Mouse (Mus musculus): ENCODE data around the gene Gsta3. TPM values are rescaled to one million over a fixed set of nuclear protein-coding genes. Genes with fewer than 3 reads are reported as not detected.
A peak's percentile ranks its signal among the peaks of the same experiment; 100 is the strongest.
"Not testable (repeated sequence)": the region's sequence is repeated elsewhere in the genome, so short reads cannot be mapped to it uniquely, and the experiment has no call there.

The Gsta3 gene
- total RNA-seq, 2 experiments from 2014 or later: 1.1 to 1.2 TPM

- intact Hi-C loops (cut with DNase I); DNase-seq (ENCODE audit: low spot score in 2 of 2): not testable (repeated sequence)
These were observed 44.3 kb downstream of the Gsta3 start for GRCm38 (mm10) chr1:21284644-21285043.

DNA sequence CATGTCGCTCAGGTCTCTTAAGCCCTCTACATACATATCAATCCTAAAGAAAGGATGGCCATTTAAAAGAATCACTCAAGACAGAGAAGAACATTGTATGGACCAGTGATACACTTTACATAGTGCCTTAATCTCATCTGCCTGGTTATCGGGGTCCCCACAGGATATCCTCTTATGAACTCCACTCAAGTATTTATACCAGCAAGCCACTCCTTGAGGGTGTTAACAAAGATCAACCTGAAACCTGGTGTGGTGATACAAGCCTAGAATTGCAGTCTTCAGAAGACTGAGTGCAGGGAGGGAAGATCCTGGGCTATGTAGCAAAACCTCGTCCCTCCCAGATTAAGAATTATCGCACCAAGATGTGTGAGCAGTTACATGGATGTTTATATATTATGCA is 51.0 kb downstream of the Gsta3 start:
- intact Hi-C loops (cut with DNase I): no loop called here
- DNase-seq (ENCODE audit: low spot score in 2 of 2): no peak

- intact Hi-C loops (cut with DNase I): no loop called here
- no peak for DNase-seq (ENCODE audit: low spot score in 2 of 2)
These were observed 52.2 kb downstream of the Gsta3 start for GRCm38 (mm10) chr1:21292590-21292989.

DNA sequence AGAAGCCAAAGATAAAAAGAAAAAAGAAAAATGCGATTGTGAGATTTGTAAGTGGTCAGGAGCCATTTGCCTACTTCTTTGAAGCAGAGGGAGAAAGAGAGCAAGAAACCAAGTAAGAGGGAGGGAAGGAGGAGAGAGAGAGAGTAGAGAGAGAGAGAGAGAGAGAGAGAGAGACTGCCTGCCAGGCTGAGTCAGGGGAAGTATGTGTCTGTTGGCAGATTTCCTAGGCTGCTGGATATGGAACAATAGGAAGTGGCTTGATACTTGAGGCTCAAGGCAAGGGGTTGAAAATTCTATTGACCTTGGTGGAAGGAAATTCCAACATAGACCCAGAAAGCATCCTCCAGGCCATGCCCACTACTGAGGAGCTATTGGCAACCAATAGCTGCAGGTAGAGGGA is 55.8 kb downstream of the Gsta3 start:
- no peak for DNase-seq (ENCODE audit: low spot score in 2 of 2)
- intact Hi-C loops (cut with DNase I): no loop called here

DNA sequence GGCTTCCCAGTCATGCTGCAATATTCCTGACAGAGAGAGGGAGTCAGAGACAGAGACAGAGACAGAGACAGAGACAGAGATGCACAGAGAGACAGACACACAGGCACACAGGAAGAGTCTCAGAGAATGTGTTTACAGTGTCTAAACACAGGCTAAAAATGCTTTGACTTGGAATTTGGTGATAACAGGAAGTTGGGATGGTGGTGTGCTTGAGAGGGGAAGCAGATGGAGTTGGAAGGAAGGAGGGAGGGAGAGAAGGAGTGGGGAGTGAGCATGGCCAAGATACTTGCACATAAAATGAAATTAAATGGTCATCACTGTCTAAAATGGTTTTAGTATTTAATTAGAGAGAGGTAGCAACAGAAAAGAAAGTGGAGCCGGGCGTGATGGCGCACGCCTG is 57.7 kb downstream of the Gsta3 start:
- intact Hi-C loops (cut with DNase I): no loop called here
- no peak for DNase-seq (ENCODE audit: low spot score in 2 of 2)

- intact Hi-C loops (cut with DNase I): no loop called here
These were observed 59.4 kb downstream of the Gsta3 start for GRCm38 (mm10) chr1:21299826-21300225.

DNA sequence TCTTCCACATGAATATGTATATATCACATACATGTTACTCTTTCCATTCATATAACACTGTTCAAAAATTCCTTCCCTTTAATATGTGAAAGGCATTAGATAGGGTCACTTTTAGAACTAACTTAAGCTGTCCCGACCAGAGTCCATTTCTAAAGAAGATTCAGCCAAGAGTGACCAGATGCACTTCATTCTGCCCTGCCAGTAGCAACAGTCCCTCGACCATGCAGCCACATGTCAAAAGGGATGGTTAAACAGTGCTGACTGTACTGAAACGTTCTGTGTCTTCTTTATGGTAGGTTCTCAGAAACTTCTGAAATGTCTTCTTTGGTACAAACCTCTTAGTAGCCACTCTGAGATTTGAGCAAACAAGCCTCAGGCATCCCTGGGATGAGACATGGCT is 61.3 kb downstream of the Gsta3 start:
- intact Hi-C loops (cut with DNase I): no loop called here
- DNase-seq (ENCODE audit: low spot score in 2 of 2): no peak

More at GRCm38 (mm10) chr1:21299826-21300225, 59.4 kb downstream of the Gsta3 start:
- DNase-seq (ENCODE audit: low spot score in 2 of 2): no peak

DNA sequence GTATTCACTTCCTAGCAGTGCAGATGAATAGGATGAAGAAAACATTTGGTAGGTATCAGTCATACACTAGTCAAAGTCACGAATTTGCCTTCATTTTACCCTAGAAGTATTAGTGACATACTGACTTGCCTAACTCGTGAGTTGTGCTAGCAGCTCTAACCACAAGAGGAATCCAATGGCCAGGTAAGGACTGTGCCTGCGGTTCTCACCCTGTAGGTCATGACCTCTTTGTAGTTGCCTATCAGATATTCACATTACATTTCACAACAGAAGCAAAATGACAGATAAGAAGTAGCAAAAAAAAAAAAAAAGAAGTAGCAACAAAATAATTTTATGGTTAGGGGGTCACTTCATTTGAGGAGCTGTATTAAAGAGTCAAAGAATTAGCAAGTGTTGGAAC is 63.8 kb downstream of the Gsta3 start:
- DNase-seq (ENCODE audit: low spot score in 2 of 2): no peak

DNA sequence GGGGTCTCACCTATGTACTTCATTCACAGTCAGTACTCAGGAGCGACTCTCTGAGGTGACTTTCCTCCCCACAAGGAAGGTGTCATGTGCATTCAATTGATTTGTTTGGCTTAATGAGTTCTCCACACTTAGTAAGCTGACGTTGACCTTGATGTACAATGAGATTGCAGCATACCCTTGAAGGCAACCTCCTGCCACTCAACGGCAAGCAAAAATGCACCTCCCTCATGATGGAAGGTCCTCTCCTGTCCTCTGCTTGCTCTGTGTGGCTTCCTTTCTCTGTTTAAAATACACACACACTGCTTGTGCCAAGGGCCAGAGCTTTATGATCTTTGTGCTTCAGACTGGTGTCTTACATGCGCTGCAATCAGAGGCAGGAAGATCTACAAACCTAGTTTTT is 64.3 kb downstream of the Gsta3 start:
- no peak for DNase-seq (ENCODE audit: low spot score in 2 of 2)
- intact Hi-C loops (cut with DNase I): no loop called here

More for the DNA sequence above, 63.8 kb downstream of the Gsta3 start:
- intact Hi-C loops (cut with DNase I): no loop called here

GRCm38 (mm10) chr1:21305443-21305842 is 65.1 kb downstream of the Gsta3 start:
- peak; percentile 8 to 30 for DNase-seq (ENCODE audit: low spot score in 2 of 2)
- intact Hi-C loops (cut with DNase I): no loop called here

GRCm38 (mm10) chr1:21314336-21314735 is 73.9 kb downstream of the Gsta3 start:
- intact Hi-C loops (cut with DNase I): no loop called here
- no peak for DNase-seq (ENCODE audit: low spot score in 2 of 2)

Other genes starting within 250 kb of the Gsta3 start
- gene Tram2, start 161.4 kb upstream of the Gsta3 start, total RNA-seq (2021): 1 to 10 TPM; 1.2 to 1.8 TPM
- 10 to 100 TPM; 44.2 to 49.1 TPM for gene Tmem14a, start 22.0 kb upstream of the Gsta3 start, total RNA-seq (2021)
- not detected for gene Khdc1a, start 109.1 kb downstream of the Gsta3 start, total RNA-seq (2021)
- gene Khdc1c, start 127.7 kb downstream of the Gsta3 start, total RNA-seq (2021): not detected
- gene Khdc1b, start 143.0 kb downstream of the Gsta3 start, total RNA-seq (2021): not detected

Measured in left cerebral cortex, postnatal 25 days (tissue).